Mouse (Mus musculus) ES-Bruce4 (cell line): ENCODE results near the gene Arxes2.

Source experiments
- CTCF ChIP-seq: IDR thresholded peaks from one replicate; pipeline ENCODE4 v1.8.1; 2011; ENCODE audit warnings: low read depth, low read length
- POLR2A ChIP-seq: IDR thresholded peaks from one replicate; pipeline ENCODE4 v1.8.1; 2011; ENCODE audit warnings: low read length; ENCODE audit not compliant: insufficient read depth

GRCm38 (mm10) chrX:135956988-135957690 lies 36.5 kb upstream of the Arxes2 start:
- TF ChIP-seq POLR2A (no peak), CTCF (no peak)
